Mouse (Mus musculus): ENCODE data around the gene Igfbp6.

GRCm38 (mm10) chr15:102114651-102115260, 29.4 kb upstream of the Igfbp6 start:
- TF ChIP-seq CTCF (conservative IDR thresholded peaks at IDR 0.05; ENCODE audit: insufficient read depth, insufficient read length, low read depth, low read length) (no peak), POLR2A (IDR thresholded peaks at IDR 0.05; ENCODE audit: low read depth, low read length) (no peak)
